Mouse (Mus musculus) stomach, embryonic 16.5 days (tissue): ENCODE data around the gene Tmprss7. TPM values are rescaled to one million over a fixed set of nuclear protein-coding genes. Genes with fewer than 3 reads are reported as not detected.

Source experiments
- ATAC-seq: fragments of 200-750 bp; cut with Nextera tagmentation; 2 replicates; pipeline ENCODE4 v1.8.0; 2017; ENCODE audit warnings: moderate number of reproducible peaks, moderate TSS enrichment; ENCODE audit not compliant: insufficient read depth, low FRiP score
- H3K27ac ChIP-seq: fragments of 300-500 bp; sonication (generic); 2 replicates; pipeline ENCODE4 v1.5.1; 2014; ENCODE audit warnings: low read length
- H3K27me3 ChIP-seq: fragments of 300-500 bp; sonication (generic); 2 replicates; pipeline ENCODE4 v1.6.1; 2014; ENCODE audit warnings: low read length, control low read depth, mixed read lengths; ENCODE audit not compliant: control insufficient read depth, insufficient read depth
- H3K36me3 ChIP-seq: fragments of 300-500 bp; sonication (generic); 2 replicates; pipeline ENCODE4 v1.6.1; 2014; ENCODE audit warnings: low read length; ENCODE audit not compliant: control insufficient read depth, insufficient read depth
- H3K4me1 ChIP-seq: fragments of 300-500 bp; sonication (generic); 2 replicates; pipeline ENCODE4 v1.6.1; 2014; ENCODE audit warnings: low read length, control low read depth, mixed read lengths; ENCODE audit not compliant: control insufficient read depth, insufficient read depth
- H3K4me2 ChIP-seq: fragments of 300-500 bp; sonication (generic); 2 replicates; pipeline ENCODE4 v1.6.1; 2014; ENCODE audit warnings: low read depth, low read length, mixed read lengths
- H3K4me3 ChIP-seq: fragments of 300-500 bp; sonication (generic); replicated peaks from 2 replicates; pipeline ENCODE4 v1.5.1; 2014; ENCODE audit warnings: mild to moderate bottlenecking, low read length
- H3K9ac ChIP-seq: fragments of 300-500 bp; sonication (generic); 2 replicates; pipeline ENCODE4 v1.6.1; 2014; ENCODE audit warnings: low read length
- H3K9me3 ChIP-seq: fragments of 300-500 bp; sonication (generic); replicated peaks from 2 replicates; pipeline ENCODE4 v1.6.1; 2016; ENCODE audit warnings: low read length, control low read depth; ENCODE audit not compliant: control insufficient read depth
- WGBS: fragments of 180-500 bp; shearing (Covaris S2); extraction: QIAGEN DNeasy Blood & Tissue Kit; methylation state at CpG from one replicate; pipeline ENCODE4 v1.1.7; 2014; 5-methylcytosine and 5-hydroxymethylcytosine counted together
- polyA plus RNA-seq: library from polyadenylated mRNA; unstranded; fragments of >200 nt; fragmentation: Nextera tagmentation; extraction: Ambion mirVana; gene quantifications from 2 replicates; pipeline ENCODE4 v1.2.1, GENCODE M21; 2015

Gene Tmprss7
- polyA plus RNA-seq, 1 experiment from 2014 or later: 0.26 TPM

- no peaks in the 10 kb centered on the region for H3K36me3 ChIP-seq
- H3K27ac ChIP-seq: no peak overlapping the region
- no peak overlapping the region for H3K9ac ChIP-seq
- H3K4me1 ChIP-seq: peaks cover 6% of the 10 kb centered on the region; the same call in 1 of the 2 replicates
- no peaks in the 10 kb centered on the region for H3K9me3 ChIP-seq
- no peak overlapping the region for H3K4me2 ChIP-seq
- 0 out of 2 replicates have a peak, but pooled peaks have one; percentile 48 for ATAC-seq
- no peak overlapping the region for H3K4me3 ChIP-seq
- H3K27me3 ChIP-seq: no peaks in the 10 kb centered on the region
- 57% methylated on average over 6 of the region's 6 CpGs for WGBS
These were observed 49.1 kb downstream of the Tmprss7 start for GRCm38 (mm10) chr16:45644380-45644779.

- Histone ChIP-seq H3K4me3 (no peak overlapping the region), H3K27me3 (no peaks in the 10 kb centered on the region), H3K4me1 (peaks cover 6% of the 10 kb centered on the region; the same call in 1 of the 2 replicates), H3K9me3 (no peaks in the 10 kb centered on the region), H3K36me3 (no peaks in the 10 kb centered on the region), H3K4me2 (no peak overlapping the region), H3K27ac (no peak overlapping the region), H3K9ac (no peak overlapping the region)
- WGBS: 63% methylated on average over 3 of the region's 3 CpGs
- ATAC-seq: no peak
These were observed 49.5 kb downstream of the Tmprss7 start for GRCm38 (mm10) chr16:45643944-45644343.

- Histone ChIP-seq H3K36me3 (no peaks in the 10 kb centered on the region), H3K4me3 (no peak overlapping the region), H3K27ac (peak overlapping the region; percentile 48), H3K4me1 (peaks cover 6% of the 10 kb centered on the region; the same call in 1 of the 2 replicates), H3K4me2 (no peak overlapping the region), H3K9ac (no peak overlapping the region), H3K27me3 (no peaks in the 10 kb centered on the region), H3K9me3 (no peaks in the 10 kb centered on the region)
- WGBS: 44% methylated on average over 3 of the region's 3 CpGs
- no peak for ATAC-seq
These were observed 52.2 kb downstream of the Tmprss7 start for GRCm38 (mm10) chr16:45641301-45641700.

- H3K4me3 ChIP-seq: no peak overlapping the region
- H3K9me3 ChIP-seq: no peaks in the 10 kb centered on the region
- peak; percentile 82 for ATAC-seq
- no peaks in the 10 kb centered on the region for H3K36me3 ChIP-seq
- no peak overlapping the region; the same call in 1 of the 2 replicates for H3K27ac ChIP-seq
- H3K4me1 ChIP-seq: peaks cover 6% of the 10 kb centered on the region; the same call in 1 of the 2 replicates
- no peaks in the 10 kb centered on the region for H3K27me3 ChIP-seq
- H3K9ac ChIP-seq: no peak overlapping the region
- WGBS: 57% methylated on average over 10 of the region's 10 CpGs
- H3K4me2 ChIP-seq: no peak overlapping the region
These were observed 53.2 kb downstream of the Tmprss7 start for GRCm38 (mm10) chr16:45640070-45640762.

GRCm38 (mm10) chr16:45635826-45636225, 57.6 kb downstream of the Tmprss7 start:
- Histone ChIP-seq H3K27me3 (no peaks in the 10 kb centered on the region), H3K9ac (no peak overlapping the region), H3K4me1 (peaks cover 1% of the 10 kb centered on the region; the same call in 1 of the 2 replicates), H3K9me3 (no peaks in the 10 kb centered on the region), H3K4me2 (no peak overlapping the region), H3K4me3 (no peak overlapping the region), H3K27ac (no peak overlapping the region), H3K36me3 (no peaks in the 10 kb centered on the region)
- ATAC-seq: no peak
- WGBS: 75% methylated on average over 2 of the region's 2 CpGs

GRCm38 (mm10) chr16:45632420-45632819, 61.0 kb downstream of the Tmprss7 start:
- WGBS: 59% methylated on average over 4 of the region's 4 CpGs
- no peak for ATAC-seq
- H3K4me3 ChIP-seq: no peak overlapping the region

GRCm38 (mm10) chr16:45630347-45630960, 63.0 kb downstream of the Tmprss7 start:
- H3K27ac ChIP-seq: no peak overlapping the region
- no peak overlapping the region for H3K4me3 ChIP-seq
- no peaks in the 10 kb centered on the region for H3K9me3 ChIP-seq
- no peak overlapping the region for H3K4me2 ChIP-seq
- ATAC-seq: peak; percentile 60; the same call in 1 of the 2 replicates
- WGBS: 48% methylated on average over 5 of the region's 5 CpGs
- no peaks in the 10 kb centered on the region for H3K4me1 ChIP-seq
- no peak overlapping the region for H3K9ac ChIP-seq
- no peaks in the 10 kb centered on the region for H3K27me3 ChIP-seq
- no peaks in the 10 kb centered on the region for H3K36me3 ChIP-seq

More at GRCm38 (mm10) chr16:45632420-45632819, 61.0 kb downstream of the Tmprss7 start:
- Histone ChIP-seq H3K4me1 (no peaks in the 10 kb centered on the region), H3K9me3 (no peaks in the 10 kb centered on the region), H3K9ac (no peak overlapping the region), H3K27me3 (no peaks in the 10 kb centered on the region), H3K36me3 (no peaks in the 10 kb centered on the region), H3K4me2 (no peak overlapping the region), H3K27ac (no peak overlapping the region)

GRCm38 (mm10) chr16:45629497-45630105, 63.9 kb downstream of the Tmprss7 start:
- H3K9ac ChIP-seq: no peak overlapping the region
- H3K4me1 ChIP-seq: no peaks in the 10 kb centered on the region
- H3K9me3 ChIP-seq: no peaks in the 10 kb centered on the region
- H3K4me3 ChIP-seq: no peak overlapping the region
- no peak for ATAC-seq
- no peak overlapping the region for H3K27ac ChIP-seq
- WGBS: 70% methylated on average over 8 of the region's 8 CpGs
- H3K27me3 ChIP-seq: no peaks in the 10 kb centered on the region
- H3K4me2 ChIP-seq: no peak overlapping the region
- no peaks in the 10 kb centered on the region for H3K36me3 ChIP-seq

- no peaks in the 10 kb centered on the region for H3K9me3 ChIP-seq
- H3K9ac ChIP-seq: no peak overlapping the region
- H3K27me3 ChIP-seq: no peaks in the 10 kb centered on the region
- 67% methylated on average over 2 of the region's 2 CpGs for WGBS
- H3K4me2 ChIP-seq: no peak overlapping the region
- ATAC-seq: no peak
- H3K4me3 ChIP-seq: no peak overlapping the region
- H3K36me3 ChIP-seq: no peaks in the 10 kb centered on the region
- H3K27ac ChIP-seq: no peak overlapping the region
- H3K4me1 ChIP-seq: no peaks in the 10 kb centered on the region
These were observed 68.1 kb downstream of the Tmprss7 start for GRCm38 (mm10) chr16:45625342-45625741.
